Mouse (Mus musculus) testis, adult 2 months (tissue): Measurements from ENCODE around the gene Tmem54. TPM values are rescaled to one million over a fixed set of nuclear protein-coding genes. Genes with fewer than 3 reads are reported as not detected.

Source experiments
- H3K27ac ChIP-seq: fragments of 200-500 bp; 2 replicates; pipeline ENCODE4 v1.5.1; 2012; ENCODE audit warnings: low read depth, low read length; ENCODE audit not compliant: control insufficient read depth, insufficient read depth
- H3K27me3 ChIP-seq: fragments of 200-500 bp; 2 replicates; pipeline ENCODE4 v1.6.1; 2012; ENCODE audit warnings: mild to moderate bottlenecking, low read length, moderate library complexity; ENCODE audit not compliant: control insufficient read depth, insufficient read depth
- H3K36me3 ChIP-seq: fragments of 200-500 bp; 2 replicates; pipeline ENCODE4 v1.6.1; 2012; ENCODE audit warnings: mild to moderate bottlenecking, low read length; ENCODE audit not compliant: control insufficient read depth, insufficient read depth
- H3K4me1 ChIP-seq: fragments of 200-500 bp; 2 replicates; pipeline ENCODE4 v1.6.1; 2012; ENCODE audit warnings: low read length; ENCODE audit not compliant: control insufficient read depth, insufficient read depth
- H3K4me3 ChIP-seq: fragments of 200-500 bp; 2 replicates; pipeline ENCODE4 v1.5.1; 2012; ENCODE audit warnings: low read depth, mild to moderate bottlenecking, low read length, moderate library complexity, mixed read lengths; ENCODE audit not compliant: control insufficient read depth
- CTCF ChIP-seq: fragments of 200-500 bp; IDR thresholded peaks from 2 replicates; pipeline ENCODE4 v1.5.1; 2012; ENCODE audit warnings: low read depth, mild to moderate bottlenecking, inconsistent platforms, low read length, moderate library complexity; ENCODE audit not compliant: control insufficient read depth, insufficient read depth, insufficient replicate concordance
- POLR2A ChIP-seq: fragments of 200-500 bp; IDR thresholded peaks from 2 replicates; pipeline ENCODE4 v1.6.1; 2012; ENCODE audit warnings: low read depth, mild to moderate bottlenecking, inconsistent platforms, low read length, moderate library complexity; ENCODE audit not compliant: control insufficient read depth
- polyA plus RNA-seq: library from polyadenylated mRNA; depleted of rRNA; stranded (reverse); fragments of >200 nt; gene quantifications from 2 replicates; pipeline ENCODE4 v1.2.3, GENCODE M21; 2012; rRNA removed

Tmem54 gene
- polyA plus RNA-seq = 0.42 and 2.4 TPM in 2 replicates

DNA sequence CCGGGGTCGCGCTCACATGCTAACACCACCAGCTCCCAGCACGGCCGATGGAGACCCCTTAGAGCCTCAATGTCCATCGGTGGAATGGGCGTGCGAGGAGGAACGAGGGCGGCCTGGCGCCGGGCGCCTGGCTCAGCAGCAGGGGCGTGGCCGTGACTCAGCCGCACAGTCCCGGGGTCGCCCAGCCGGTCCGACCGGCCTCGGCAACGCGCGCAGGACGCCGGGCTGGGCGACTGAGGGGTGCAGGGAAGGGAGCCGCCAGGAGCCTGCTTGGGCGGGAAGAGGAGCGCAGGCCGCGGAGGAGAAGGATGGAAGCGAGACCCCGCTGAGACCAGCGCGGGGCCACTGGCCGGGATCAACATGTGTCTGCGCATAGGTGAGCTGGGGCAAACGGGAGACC lies at the start of gene Tmem54:
Gene Tmem54 (plus strand): TSS at position 193 of the 400 bp plus-strand sequence.
- Histone ChIP-seq H3K4me3 (no peak within 1 kb of the TSS), H3K27me3 (no peaks in the 10 kb centered on the region), H3K27ac (no peak within 1 kb of the TSS), H3K36me3 (no peaks in the 10 kb centered on the region), H3K4me1 (peaks cover 5% of the 10 kb centered on the region; the same call in 1 of the 2 replicates)
- no peak for TF ChIP-seq CTCF
- no peak for TF ChIP-seq POLR2A

DNA sequence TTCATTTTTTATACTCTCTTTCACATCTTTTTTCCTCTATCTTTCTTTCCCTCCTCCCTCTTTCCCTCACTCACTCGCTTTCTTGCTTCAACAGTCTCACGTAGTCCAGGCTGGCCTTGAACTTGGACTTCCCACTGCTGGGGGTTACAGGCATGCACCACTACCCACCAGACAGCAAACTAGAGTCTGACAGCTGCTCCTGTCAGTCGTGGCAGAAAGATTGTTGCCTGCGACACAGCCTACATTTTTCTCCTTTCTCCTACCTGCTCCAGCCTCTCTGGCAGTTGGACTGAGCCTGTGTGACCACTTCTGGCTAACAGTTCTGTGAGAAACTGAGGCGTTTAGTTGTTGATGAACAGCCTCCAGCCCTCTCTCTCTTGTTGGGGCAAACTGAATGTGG lies 49.8 kb upstream of the Tmem54 start:
- H3K4me3 ChIP-seq = peak overlapping the region; percentile 89
- TF ChIP-seq POLR2A (0 out of 2 replicates have a peak, but pooled peaks have one; percentile 25), CTCF (no peak)
- peaks cover 5% of the 10 kb centered on the region for H3K4me1 ChIP-seq
- H3K27ac ChIP-seq = no peak overlapping the region
- H3K36me3 ChIP-seq = peaks cover 2% of the 10 kb centered on the region
- no peaks in the 10 kb centered on the region for H3K27me3 ChIP-seq

DNA sequence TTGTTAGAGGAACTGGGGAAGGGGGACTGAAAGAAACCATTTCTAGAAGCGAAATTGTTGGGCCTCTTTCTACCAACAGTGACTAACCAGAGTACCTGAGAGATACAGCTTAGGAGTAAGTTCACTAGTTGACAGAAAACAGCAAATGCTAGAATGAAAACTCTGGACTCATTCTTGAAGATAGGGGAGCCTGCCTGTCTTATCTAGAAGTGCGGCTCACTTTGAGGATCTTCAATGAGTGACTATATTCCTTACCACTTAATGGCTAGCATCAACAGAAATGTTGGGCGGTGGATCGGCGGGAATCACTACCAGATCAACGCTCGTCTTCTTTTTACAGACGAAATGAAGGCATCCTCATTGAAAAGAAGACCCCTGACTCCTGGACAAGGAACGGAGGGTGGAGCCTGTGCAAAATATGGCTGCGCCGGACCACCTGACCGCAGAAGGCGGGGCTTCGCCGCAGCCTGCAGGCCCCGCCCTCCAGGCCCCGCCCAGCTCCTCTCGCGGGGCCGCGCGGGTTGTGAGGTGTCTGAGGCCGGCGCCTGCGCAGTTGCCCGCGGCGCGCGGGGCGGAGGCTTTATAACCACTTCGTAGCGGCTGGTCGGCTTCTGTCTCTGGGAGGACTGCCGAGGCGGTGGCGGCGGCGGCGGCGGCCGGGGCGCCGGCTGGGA lies 47.7 kb upstream of the Tmem54 start:
- H3K27me3 ChIP-seq = no peaks in the 10 kb centered on the region
- peak overlapping the region; percentile 88 for H3K4me3 ChIP-seq
- H3K4me1 ChIP-seq = peaks cover 5% of the 10 kb centered on the region
- peak overlapping the region; percentile 85 for H3K27ac ChIP-seq
- H3K36me3 ChIP-seq = peaks cover 2% of the 10 kb centered on the region
- peak; percentile 98 for TF ChIP-seq POLR2A
- no peak for TF ChIP-seq CTCF

DNA sequence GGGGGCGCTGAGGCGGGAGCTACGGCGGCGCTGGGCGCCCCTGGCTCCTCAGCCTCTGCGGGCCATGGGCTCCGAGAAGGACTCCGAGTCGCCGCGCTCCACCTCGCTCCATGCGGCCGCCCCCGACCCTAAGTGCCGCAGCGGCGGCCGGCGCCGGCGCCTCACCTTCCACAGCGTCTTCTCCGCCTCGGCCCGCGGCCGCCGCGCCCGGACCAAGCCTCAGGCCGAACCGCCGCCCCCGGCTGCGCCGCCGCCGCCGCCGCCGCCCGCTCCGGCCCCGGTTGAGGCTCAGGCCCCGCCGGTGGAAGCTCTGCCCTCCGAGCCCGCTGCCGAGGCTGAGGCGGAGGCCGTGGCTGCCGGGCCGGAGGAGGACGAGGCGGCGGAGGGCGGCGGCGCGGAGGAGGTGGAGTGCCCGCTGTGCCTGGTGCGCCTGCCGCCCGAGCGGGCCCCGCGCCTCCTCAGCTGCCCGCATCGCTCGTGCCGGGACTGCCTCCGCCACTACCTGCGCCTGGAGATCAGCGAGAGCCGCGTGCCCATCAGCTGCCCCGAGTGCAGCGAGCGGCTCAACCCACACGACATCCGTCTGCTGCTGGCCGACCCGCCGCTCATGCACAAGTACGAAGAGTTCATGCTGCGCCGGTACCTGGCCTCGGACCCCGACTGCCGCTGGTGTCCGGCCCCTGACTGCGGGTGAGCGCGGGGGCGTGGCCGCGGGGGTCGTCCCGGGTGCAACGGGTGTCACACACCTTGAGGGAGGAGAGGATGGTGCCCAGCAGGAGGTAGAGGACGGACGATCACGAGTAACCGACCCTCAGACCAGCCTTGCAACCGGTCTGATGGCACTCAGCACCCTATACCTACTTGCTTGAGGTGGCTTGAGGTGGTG lies 46.9 kb upstream of the Tmem54 start, which contains the start of gene Rnf19b:
Gene Rnf19b (plus strand): TSS at position 65 of the 886 bp plus-strand sequence.
- Histone ChIP-seq H3K27ac (peak within 1 kb of the TSS; percentile 85), H3K4me3 (peak within 1 kb of the TSS; percentile 88), H3K4me1 (peaks cover 5% of the 10 kb centered on the region), H3K36me3 (peaks cover 2% of the 10 kb centered on the region), H3K27me3 (no peaks in the 10 kb centered on the region)
- TF ChIP-seq POLR2A (no peak; the same call in 1 of the 2 replicates), CTCF (no peak)

DNA sequence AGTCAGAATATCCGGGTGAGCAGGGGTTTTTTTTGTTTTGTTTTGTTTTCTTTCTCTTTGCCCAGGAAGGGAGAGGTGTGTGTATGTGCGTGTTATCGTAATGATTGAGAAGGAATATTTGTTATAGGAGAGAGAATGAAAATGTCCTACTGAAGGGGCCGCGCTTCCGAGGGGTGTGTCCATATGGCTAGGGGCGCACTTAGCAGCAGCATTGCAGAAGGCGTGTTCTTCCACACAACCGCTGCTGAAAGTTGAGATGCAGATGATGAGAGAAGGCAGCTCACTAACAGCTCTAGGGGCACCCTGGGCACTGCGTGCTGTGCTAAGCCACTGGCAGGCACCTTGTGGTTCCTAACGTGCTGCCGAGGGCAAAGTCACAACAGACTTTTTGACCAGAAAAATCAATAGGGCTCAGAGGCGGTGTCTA lies 46.2 kb upstream of the Tmem54 start:
- TF ChIP-seq CTCF (no peak), POLR2A (no peak)
- Histone ChIP-seq H3K4me1 (peaks cover 5% of the 10 kb centered on the region), H3K27ac (peak overlapping the region; percentile 19), H3K4me3 (peak overlapping the region; percentile 88), H3K36me3 (peaks cover 2% of the 10 kb centered on the region), H3K27me3 (no peaks in the 10 kb centered on the region)

DNA sequence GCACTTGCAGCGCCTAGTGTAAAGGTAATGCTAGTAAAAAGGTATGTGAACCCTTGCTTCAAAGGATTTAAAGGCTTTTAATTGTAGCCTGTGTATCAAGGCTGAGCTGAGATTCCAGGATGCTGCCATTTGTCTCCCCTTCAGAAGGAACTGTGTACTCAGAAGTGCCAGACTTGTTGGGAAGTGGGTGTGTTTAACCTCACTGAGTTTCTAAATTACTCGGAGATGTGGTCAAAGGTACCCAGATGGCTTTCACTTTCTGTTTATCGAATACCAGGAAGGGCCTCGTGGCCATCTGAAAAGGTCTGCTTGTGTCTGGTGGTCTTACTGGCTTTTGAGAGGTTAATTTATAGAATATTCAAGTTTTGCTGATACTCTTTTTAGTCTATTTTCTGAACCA lies 45.4 kb upstream of the Tmem54 start:
- H3K4me1 ChIP-seq = peaks cover 5% of the 10 kb centered on the region
- H3K36me3 ChIP-seq = peaks cover 2% of the 10 kb centered on the region
- no peak overlapping the region for H3K27ac ChIP-seq
- peak overlapping the region; percentile 88 for H3K4me3 ChIP-seq
- TF ChIP-seq CTCF = no peak
- TF ChIP-seq POLR2A = no peak
- H3K27me3 ChIP-seq = no peaks in the 10 kb centered on the region

- Histone ChIP-seq H3K36me3 (peaks cover 2% of the 10 kb centered on the region), H3K27ac (no peak overlapping the region), H3K4me1 (peaks cover 5% of the 10 kb centered on the region), H3K4me3 (peak overlapping the region; percentile 17), H3K27me3 (no peaks in the 10 kb centered on the region)
- TF ChIP-seq POLR2A = no peak
- TF ChIP-seq CTCF = no peak
These were observed 43.9 kb upstream of the Tmem54 start for GRCm38 (mm10) chr4:129061486-129061885.
